Mouse (Mus musculus) thymus, postnatal 25 days (tissue): ENCODE results near the gene Ssbp3.

ENCODE experiments used
- DNase-seq: peaks from one replicate; pipeline ENCODE4 v3.0.0; 2022

Ssbp3 gene

GRCm38 (mm10) chr4:106935583-106935935, 25.1 kb downstream of the Ssbp3 start:
- no peak for DNase-seq

- no peak for DNase-seq
These were observed 25.5 kb downstream of the Ssbp3 start for GRCm38 (mm10) chr4:106936041-106936440.

- no peak for DNase-seq
These were observed 26.2 kb downstream of the Ssbp3 start for GRCm38 (mm10) chr4:106936741-106937140.

GRCm38 (mm10) chr4:106938506-106939222, 28.2 kb downstream of the Ssbp3 start:
- DNase-seq: no peak

GRCm38 (mm10) chr4:106939223-106939918, 28.9 kb downstream of the Ssbp3 start:
- no peak for DNase-seq

- DNase-seq: no peak
These were observed 29.4 kb downstream of the Ssbp3 start for GRCm38 (mm10) chr4:106939919-106940227.

GRCm38 (mm10) chr4:106940945-106941344, 30.4 kb downstream of the Ssbp3 start:
- DNase-seq: no peak

GRCm38 (mm10) chr4:106941475-106941874, 31.0 kb downstream of the Ssbp3 start:
- DNase-seq: no peak

GRCm38 (mm10) chr4:106942491-106942890, 32.0 kb downstream of the Ssbp3 start:
- no peak for DNase-seq

- DNase-seq: no peak
These were observed 33.1 kb downstream of the Ssbp3 start for GRCm38 (mm10) chr4:106943627-106944026.

GRCm38 (mm10) chr4:106944898-106945297, 34.4 kb downstream of the Ssbp3 start:
- no peak for DNase-seq

- no peak for DNase-seq
These were observed 37.2 kb downstream of the Ssbp3 start for GRCm38 (mm10) chr4:106947741-106948140.

- DNase-seq: no peak
These were observed 38.0 kb downstream of the Ssbp3 start for GRCm38 (mm10) chr4:106948546-106948945.

- DNase-seq: peak; percentile 58
These were observed 38.7 kb downstream of the Ssbp3 start for GRCm38 (mm10) chr4:106949200-106949599.

- DNase-seq: no peak
These were observed 40.3 kb downstream of the Ssbp3 start for GRCm38 (mm10) chr4:106950801-106951200.

- peak; percentile 54 for DNase-seq
These were observed 41.0 kb downstream of the Ssbp3 start for GRCm38 (mm10) chr4:106951455-106951854.

GRCm38 (mm10) chr4:106953221-106953620, 42.7 kb downstream of the Ssbp3 start:
- DNase-seq: no peak

- no peak for DNase-seq
These were observed 43.3 kb downstream of the Ssbp3 start for GRCm38 (mm10) chr4:106953760-106954159.

- DNase-seq: peak; percentile 45
These were observed 45.5 kb downstream of the Ssbp3 start for GRCm38 (mm10) chr4:106955729-106956712.

- no peak for DNase-seq
These were observed 47.6 kb downstream of the Ssbp3 start for GRCm38 (mm10) chr4:106958117-106958516.

GRCm38 (mm10) chr4:106958561-106958960, 48.1 kb downstream of the Ssbp3 start:
- DNase-seq: no peak

- DNase-seq: no peak
These were observed 49.2 kb downstream of the Ssbp3 start for GRCm38 (mm10) chr4:106959506-106960302.

GRCm38 (mm10) chr4:106960476-106960875, 50.0 kb downstream of the Ssbp3 start:
- no peak for DNase-seq
